Mouse (Mus musculus): Measurements from ENCODE around the gene Wee1.
"Not testable (repeated sequence)": the region's sequence is repeated elsewhere in the genome, so short reads cannot be mapped to it uniquely, and the experiment has no call there.

Gene Wee1

GRCm38 (mm10) chr7:110122565-110123422 is 948 bp downstream of the Wee1 start:
- DNase-seq (ENCODE audit: low spot score): peak; percentile 73

GRCm38 (mm10) chr7:110123844-110124555 is 2.2 kb downstream of the Wee1 start:
- DNase-seq (ENCODE audit: low spot score): no peak

GRCm38 (mm10) chr7:110128566-110128965 is 6.7 kb downstream of the Wee1 start:
- DNase-seq (ENCODE audit: low spot score): no peak

- DNase-seq (ENCODE audit: low spot score): not testable (repeated sequence)
These were observed 10.4 kb downstream of the Wee1 start for GRCm38 (mm10) chr7:110132272-110132671.

- no peak for DNase-seq (ENCODE audit: low spot score)
These were observed 12.1 kb downstream of the Wee1 start for GRCm38 (mm10) chr7:110133988-110134387.

- no peak for DNase-seq (ENCODE audit: low spot score)
These were observed 16.7 kb downstream of the Wee1 start for GRCm38 (mm10) chr7:110138538-110138937.

- DNase-seq (ENCODE audit: low spot score): no peak
These were observed 22.0 kb downstream of the Wee1 start for GRCm38 (mm10) chr7:110143863-110144262.

- DNase-seq (ENCODE audit: low spot score): no peak
These were observed 31.0 kb downstream of the Wee1 start for GRCm38 (mm10) chr7:110152891-110153290.

GRCm38 (mm10) chr7:110156712-110157260 is 34.9 kb downstream of the Wee1 start:
- DNase-seq (ENCODE audit: low spot score): peak; percentile 64

GRCm38 (mm10) chr7:110157261-110157910 is 35.5 kb downstream of the Wee1 start:
- no peak for DNase-seq (ENCODE audit: low spot score)

GRCm38 (mm10) chr7:110158073-110158472 is 36.2 kb downstream of the Wee1 start:
- DNase-seq (ENCODE audit: low spot score): no peak

- DNase-seq (ENCODE audit: low spot score): not testable (repeated sequence)
These were observed 38.3 kb downstream of the Wee1 start for GRCm38 (mm10) chr7:110160109-110160508.

- DNase-seq (ENCODE audit: low spot score): no peak
These were observed 38.8 kb downstream of the Wee1 start for GRCm38 (mm10) chr7:110160601-110161000.

- DNase-seq (ENCODE audit: low spot score): peak; percentile 53
These were observed 41.2 kb downstream of the Wee1 start for GRCm38 (mm10) chr7:110163024-110163423.

- DNase-seq (ENCODE audit: low spot score): peak; percentile 92
These were observed 42.3 kb downstream of the Wee1 start for GRCm38 (mm10) chr7:110164103-110164681.

- DNase-seq (ENCODE audit: low spot score): peak; percentile 96
These were observed 42.9 kb downstream of the Wee1 start for GRCm38 (mm10) chr7:110164712-110165122.

GRCm38 (mm10) chr7:110166233-110166632 is 44.4 kb downstream of the Wee1 start:
- no peak for DNase-seq (ENCODE audit: low spot score)

- no peak for DNase-seq (ENCODE audit: low spot score)
These were observed 57.4 kb downstream of the Wee1 start for GRCm38 (mm10) chr7:110179208-110179607.

GRCm38 (mm10) chr7:110180613-110181012 is 58.8 kb downstream of the Wee1 start:
- DNase-seq (ENCODE audit: low spot score): no peak

GRCm38 (mm10) chr7:110181446-110181845 is 59.6 kb downstream of the Wee1 start:
- no peak for DNase-seq (ENCODE audit: low spot score)

GRCm38 (mm10) chr7:110184608-110185007 is 62.8 kb downstream of the Wee1 start:
- DNase-seq (ENCODE audit: low spot score): no peak

- DNase-seq (ENCODE audit: low spot score): no peak
These were observed 68.1 kb downstream of the Wee1 start for GRCm38 (mm10) chr7:110189951-110190350.
